Mouse (Mus musculus) MEL (cell line): ENCODE measurements around the gene Tmem132b. TPM values are rescaled to one million over a fixed set of nuclear protein-coding genes. Genes with fewer than 3 reads are reported as not detected.

Source experiments
- DNase-seq: peaks from one replicate; pipeline ENCODE4 v3.0.0; 2011; ENCODE audit warnings: low read depth, low spot score
- H3K27ac ChIP-seq: 2 replicates; pipeline ENCODE4 v1.5.1; 2012; ENCODE audit warnings: low read depth, mild to moderate bottlenecking, control low read depth, low read length, moderate library complexity; ENCODE audit not compliant: control insufficient read depth
- H3K27me3 ChIP-seq, 2 experiments: fragments of 150-350 bp in 1 of 2; sonication (generic) in 1 of 2; 2 replicates each; pipeline ENCODE4 v1.6.1; 2012; ENCODE audit warnings: low read length in 2 of 2, mild to moderate bottlenecking in 2 of 2, improper control_type of control experiment in 1 of 2, moderate library complexity in 1 of 2; ENCODE audit not compliant: insufficient read depth in 2 of 2, control insufficient read depth in 1 of 2
- H3K36me3 ChIP-seq, 2 experiments: 2 replicates each; pipeline ENCODE4 v1.6.1; 2012 to 2014; ENCODE audit warnings: low read length in 2 of 2, improper control_type of control experiment in 1 of 2, inconsistent platforms in 1 of 2, mild to moderate bottlenecking in 1 of 2; ENCODE audit not compliant: insufficient read depth in 2 of 2, control insufficient read depth in 1 of 2
- H3K4me1 ChIP-seq, 2 experiments: fragments of 150-350 bp in 1 of 2; sonication (generic) in 1 of 2; 2 replicates each; pipeline ENCODE4 v1.6.1; 2012; ENCODE audit warnings: low read length in 2 of 2, improper control_type of control experiment in 1 of 2, mild to moderate bottlenecking in 1 of 2; ENCODE audit not compliant: insufficient read depth in 2 of 2, control insufficient read depth in 1 of 2
- H3K4me3 ChIP-seq, 2 experiments: fragments of 150-350 bp in 1 of 2; sonication (generic) in 1 of 2; 2 replicates each; pipeline ENCODE4 v1.5.1; 2012; ENCODE audit warnings: low read depth in 2 of 2, low read length in 2 of 2, mild to moderate bottlenecking in 2 of 2, moderate library complexity in 2 of 2, control low read depth in 1 of 2, improper control_type of control experiment in 1 of 2; ENCODE audit not compliant: control insufficient read depth in 1 of 2, insufficient read depth in 1 of 2
- H3K79me2 ChIP-seq: 2 replicates; pipeline ENCODE4 v1.6.1; 2012; ENCODE audit warnings: mild to moderate bottlenecking, low read length, moderate library complexity; ENCODE audit not compliant: control insufficient read depth, poor library complexity, insufficient read depth
- H3K9ac ChIP-seq: 2 replicates; pipeline ENCODE4 v1.6.1; 2012; ENCODE audit warnings: low read depth, mild to moderate bottlenecking, control low read depth, low read length, moderate library complexity; ENCODE audit not compliant: control insufficient read depth, poor library complexity, severe bottlenecking
- H3K9me3 ChIP-seq: fragments of 150-350 bp; sonication (generic); replicated peaks from 2 replicates; pipeline ENCODE4 v1.6.1; 2012; ENCODE audit warnings: mild to moderate bottlenecking, low read length, improper control_type of control experiment, moderate library complexity; ENCODE audit not compliant: insufficient read depth
- CHD1 ChIP-seq: IDR thresholded peaks from 2 replicates; pipeline ENCODE4 v1.6.1; 2012; ENCODE audit warnings: low read depth, mild to moderate bottlenecking, inconsistent platforms, low read length, improper control_type of control experiment
- CTCF ChIP-seq, 3 experiments: IDR thresholded peaks in 2 of 3; conservative IDR thresholded peaks in 1 of 3; 2 replicates each; pipeline ENCODE4 v1.5.1; 2011 to 2012; ENCODE audit warnings: low read length in 3 of 3, low read depth in 2 of 3, mild to moderate bottlenecking in 2 of 3, improper control_type of control experiment in 1 of 3, inconsistent platforms in 1 of 3, mixed read lengths in 1 of 3, moderate library complexity in 1 of 3; ENCODE audit not compliant: control insufficient read depth in 1 of 3, insufficient read depth in 1 of 3, poor library complexity in 1 of 3, severe bottlenecking in 1 of 3
- E2F4 ChIP-seq: IDR thresholded peaks from 2 replicates; pipeline ENCODE4 v1.6.1; 2011; ENCODE audit warnings: low read depth, low read length, improper control_type of control experiment, borderline replicate concordance
- ELF1 ChIP-seq: IDR thresholded peaks from 2 replicates; pipeline ENCODE4 v1.6.1; 2014; ENCODE audit warnings: low read depth, mild to moderate bottlenecking, inconsistent platforms, low read length, improper control_type of control experiment, moderate library complexity
- EP300 ChIP-seq, 2 experiments: IDR thresholded peaks; 2 replicates each; pipeline ENCODE4 v1.6.1; 2011; ENCODE audit warnings: improper control_type of control experiment in 2 of 2, low read length in 2 of 2, low read depth in 1 of 2, mild to moderate bottlenecking in 1 of 2
- ETS1 ChIP-seq: IDR thresholded peaks from 2 replicates; pipeline ENCODE4 v1.6.1; 2012; ENCODE audit warnings: low read depth, mild to moderate bottlenecking, inconsistent platforms, low read length, improper control_type of control experiment, moderate library complexity
- GABPA ChIP-seq: IDR thresholded peaks from 2 replicates; pipeline ENCODE4 v1.6.1; 2012; ENCODE audit warnings: low read depth, mild to moderate bottlenecking, inconsistent platforms, low read length, improper control_type of control experiment, moderate library complexity
- GATA1 ChIP-seq: IDR thresholded peaks from 2 replicates; pipeline ENCODE4 v1.6.1; 2011; ENCODE audit warnings: low read depth, low read length, improper control_type of control experiment
- HCFC1 ChIP-seq: IDR thresholded peaks from 2 replicates; pipeline ENCODE4 v1.6.1; 2012; ENCODE audit warnings: low read depth, mild to moderate bottlenecking, inconsistent platforms, low read length, improper control_type of control experiment, moderate library complexity
- KAT2A ChIP-seq: conservative IDR thresholded peaks from 2 replicates; pipeline ENCODE4 v1.6.1; 2012; ENCODE audit warnings: low read depth, low read length, improper control_type of control experiment, inconsistent platforms
- MAFK ChIP-seq: IDR thresholded peaks from 2 replicates; pipeline ENCODE4 v1.6.1; 2011; ENCODE audit warnings: low read depth, mild to moderate bottlenecking, low read length, improper control_type of control experiment, borderline replicate concordance
- MAZ ChIP-seq: IDR thresholded peaks from 2 replicates; pipeline ENCODE4 v1.6.1; 2012; ENCODE audit warnings: low read depth, mild to moderate bottlenecking, inconsistent platforms, low read length, improper control_type of control experiment
- MXI1 ChIP-seq: IDR thresholded peaks from 2 replicates; pipeline ENCODE4 v1.6.1; 2011; ENCODE audit warnings: mild to moderate bottlenecking, low read depth, low read length, improper control_type of control experiment
- MYB ChIP-seq: IDR thresholded peaks from 2 replicates; pipeline ENCODE4 v1.6.1; 2011; ENCODE audit warnings: mild to moderate bottlenecking, low read depth, low read length, improper control_type of control experiment
- MYC ChIP-seq: IDR thresholded peaks from 2 replicates; pipeline ENCODE4 v1.6.1; 2011; ENCODE audit warnings: low read depth, mild to moderate bottlenecking, low read length, improper control_type of control experiment, moderate library complexity
- NRF1 ChIP-seq: IDR thresholded peaks from 2 replicates; pipeline ENCODE4 v1.6.1; 2014; ENCODE audit warnings: low read depth, mild to moderate bottlenecking, inconsistent platforms, low read length, improper control_type of control experiment, moderate library complexity; ENCODE audit not compliant: poor library complexity, insufficient read depth, severe bottlenecking
- POLR2A ChIP-seq, 2 experiments: IDR thresholded peaks; 2 replicates each; pipeline ENCODE4 v1.6.1; 2011 to 2012; ENCODE audit warnings: low read length in 2 of 2, mild to moderate bottlenecking in 2 of 2, control low read depth in 1 of 2, improper control_type of control experiment in 1 of 2, low read depth in 1 of 2, moderate library complexity in 1 of 2; ENCODE audit not compliant: control insufficient read depth in 1 of 2, insufficient read depth in 1 of 2, poor library complexity in 1 of 2
- POLR2AphosphoS5 ChIP-seq: IDR thresholded peaks from 2 replicates; pipeline ENCODE4 v1.6.1; 2012; ENCODE audit warnings: low read depth, borderline replicate concordance, mild to moderate bottlenecking, inconsistent platforms, low read length, moderate library complexity, mixed read lengths
- RCOR1 ChIP-seq: IDR thresholded peaks from 2 replicates; pipeline ENCODE4 v1.6.1; 2012; ENCODE audit warnings: low read depth, mild to moderate bottlenecking, inconsistent platforms, low read length, improper control_type of control experiment
- SMC3 ChIP-seq: IDR thresholded peaks from 2 replicates; pipeline ENCODE4 v1.6.1; 2011; ENCODE audit warnings: low read depth, low read length, improper control_type of control experiment
- TBP ChIP-seq: IDR thresholded peaks from 2 replicates; pipeline ENCODE4 v1.8.0; 2011; ENCODE audit warnings: low read depth, low read length, improper control_type of control experiment
- TCF12 ChIP-seq: IDR thresholded peaks from 2 replicates; pipeline ENCODE4 v1.6.1; 2014; ENCODE audit warnings: low read depth, mild to moderate bottlenecking, inconsistent platforms, low read length, improper control_type of control experiment, moderate library complexity
- USF1 ChIP-seq: IDR thresholded peaks from 2 replicates; pipeline ENCODE4 v1.6.1; 2014; ENCODE audit warnings: low read depth, mild to moderate bottlenecking, inconsistent platforms, low read length, improper control_type of control experiment, moderate library complexity
- ZC3H11A ChIP-seq: IDR thresholded peaks from 2 replicates; pipeline ENCODE4 v1.6.1; 2012; ENCODE audit warnings: low read depth, mild to moderate bottlenecking, inconsistent platforms, low read length, improper control_type of control experiment
- ZKSCAN1 ChIP-seq: IDR thresholded peaks from 2 replicates; pipeline ENCODE4 v1.6.1; 2012; ENCODE audit warnings: low read depth, mild to moderate bottlenecking, inconsistent platforms, low read length, improper control_type of control experiment, moderate library complexity
- ZMIZ1 ChIP-seq: IDR thresholded peaks from 2 replicates; pipeline ENCODE4 v1.6.1; 2012; ENCODE audit warnings: low read depth, mild to moderate bottlenecking, inconsistent platforms, low read length, improper control_type of control experiment, moderate library complexity
- ZNF384 ChIP-seq: IDR thresholded peaks from 2 replicates; pipeline ENCODE4 v1.6.1; 2012; ENCODE audit warnings: low read depth, mild to moderate bottlenecking, inconsistent platforms, low read length, improper control_type of control experiment
- polyA plus RNA-seq, 2 experiments: library from polyadenylated mRNA; stranded (reverse) in 1 of 2; unstranded in 1 of 2; fragments of >175 nt in 1 of 2; fragments of >200 nt in 1 of 2; gene quantifications; 2 replicates each; pipeline versions ENCODE4 v1.2.1 to v1.2.4; 2012; ENCODE audit warnings: low replicate concordance in 2 of 2, low read depth in 1 of 2; ENCODE audit not compliant: insufficient read length in 2 of 2, insufficient read depth in 1 of 2, missing spikeins in 1 of 2
- total RNA-seq: library from RNA; depleted of rRNA; stranded (reverse); fragments of 300-350 nt; gene quantifications from 2 replicates; pipeline ENCODE4 v1.2.3, GENCODE M21; 2012

Tmem132b gene
- total and polyA plus RNA-seq, 3 experiments: not detected

DNA sequence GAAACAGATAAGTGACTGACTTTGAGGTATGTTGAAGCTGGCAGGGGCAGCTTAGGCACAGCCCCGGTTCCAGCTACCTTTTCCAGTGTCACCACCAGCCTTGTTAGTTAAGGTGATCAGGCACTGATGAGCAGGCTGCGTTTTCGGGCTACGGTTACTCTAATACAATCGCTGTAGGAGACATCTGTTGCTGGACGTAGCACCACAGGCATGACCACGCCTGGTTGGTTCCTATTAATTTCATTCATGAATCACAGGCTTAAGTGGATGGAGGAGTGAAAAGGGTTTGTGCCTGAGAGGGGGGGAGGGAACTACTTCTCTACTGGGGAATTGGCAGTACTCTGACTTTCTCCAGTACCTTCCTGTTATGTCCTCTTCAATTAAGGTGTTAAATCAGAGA, 271.2 kb downstream of the Tmem132b start:
- no peak for DNase-seq
- no peak overlapping the region for H3K27ac ChIP-seq
- H3K4me3 ChIP-seq: no peak overlapping the region
- H3K9me3 ChIP-seq: no peaks in the 10 kb centered on the region
- TF ChIP-seq POLR2A (IDR thresholded peaks at IDR 0.05; ENCODE audit: control insufficient read depth in 1 of 2, insufficient read depth in 1 of 2, low read depth in 1 of 2, low read length in 2 of 2, poor library complexity in 1 of 2): no peak
- no peak for TF ChIP-seq ZC3H11A
- TF ChIP-seq ZMIZ1: no peak
- TF ChIP-seq TBP: no peak
- TF ChIP-seq E2F4: no peak
- no peak for TF ChIP-seq KAT2A
- TF ChIP-seq ELF1: no peak
- TF ChIP-seq CHD1: no peak
- TF ChIP-seq TCF12: no peak
- no peak for TF ChIP-seq EP300 (IDR thresholded peaks at IDR 0.05; ENCODE audit: low read depth in 1 of 2, low read length in 2 of 2)
- no peak for TF ChIP-seq SMC3
- no peak for TF ChIP-seq RCOR1
- no peak for TF ChIP-seq GATA1
- no peaks in the 10 kb centered on the region for H3K27me3 ChIP-seq
- H3K79me2 ChIP-seq: no peaks in the 10 kb centered on the region
- no peaks in the 10 kb centered on the region for H3K4me1 ChIP-seq
- H3K36me3 ChIP-seq: no peaks in the 10 kb centered on the region
- H3K9ac ChIP-seq: no peak overlapping the region

DNA sequence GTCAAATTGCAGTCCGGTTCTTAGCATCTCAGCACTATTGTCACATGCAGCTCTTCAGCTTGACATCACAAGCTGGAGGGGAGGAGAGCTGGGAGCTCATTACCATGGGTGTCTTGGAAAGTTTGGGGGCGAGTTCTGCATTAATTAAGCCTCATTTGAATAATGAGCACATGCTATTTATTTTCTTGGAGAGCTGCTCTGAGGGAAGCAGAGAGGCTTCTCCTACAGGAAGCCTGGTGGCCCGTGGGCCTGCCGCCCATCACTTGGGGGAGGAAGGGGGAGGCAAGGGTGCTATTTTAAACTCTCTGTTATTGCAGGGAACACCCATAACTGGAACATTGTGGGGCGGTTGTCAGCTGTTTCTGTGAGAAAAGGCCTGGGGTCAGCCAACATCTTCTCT, 273.8 kb downstream of the Tmem132b start:
- no peak overlapping the region for H3K9ac ChIP-seq
- DNase-seq: no peak

More for the DNA sequence above, 273.8 kb downstream of the Tmem132b start:
- no peak overlapping the region for H3K4me3 ChIP-seq
- no peaks in the 10 kb centered on the region for H3K9me3 ChIP-seq
- no peak for TF ChIP-seq MXI1
- no peak for TF ChIP-seq MAFK
- TF ChIP-seq GABPA: no peak
- TF ChIP-seq ELF1: no peak
- TF ChIP-seq POLR2AphosphoS5: no peak
- TF ChIP-seq MAZ: no peak
- no peak for TF ChIP-seq KAT2A
- TF ChIP-seq CTCF (IDR thresholded peaks at IDR 0.05 in 2 of 3, conservative IDR thresholded peaks at IDR 0.05 in 1 of 3; ENCODE audit: control insufficient read depth in 1 of 3, insufficient read depth in 1 of 3, low read depth in 2 of 3, low read length in 3 of 3, poor library complexity in 1 of 3, severe bottlenecking in 1 of 3): no peak
- no peak for TF ChIP-seq ETS1
- no peak for TF ChIP-seq MYC
- no peak for TF ChIP-seq RCOR1
- no peak for TF ChIP-seq USF1
- TF ChIP-seq NRF1: no peak
- TF ChIP-seq TCF12: no peak
- no peak for TF ChIP-seq MYB
- TF ChIP-seq ZNF384: no peak
- no peak for TF ChIP-seq ZKSCAN1
- no peak for TF ChIP-seq HCFC1
- TF ChIP-seq E2F4: no peak
- H3K36me3 ChIP-seq: no peaks in the 10 kb centered on the region
- H3K79me2 ChIP-seq: no peaks in the 10 kb centered on the region
- H3K27me3 ChIP-seq: no peaks in the 10 kb centered on the region
- H3K4me1 ChIP-seq: no peaks in the 10 kb centered on the region
- no peak overlapping the region for H3K27ac ChIP-seq
